Mouse (Mus musculus): ENCODE measurements around the gene Rpn2. TPM values are rescaled to one million over a fixed set of nuclear protein-coding genes. Genes with fewer than 3 reads are reported as not detected.

Gene Rpn2
- polyA plus RNA-seq, 1 experiment from 2014 or later = 302 TPM

DNA sequence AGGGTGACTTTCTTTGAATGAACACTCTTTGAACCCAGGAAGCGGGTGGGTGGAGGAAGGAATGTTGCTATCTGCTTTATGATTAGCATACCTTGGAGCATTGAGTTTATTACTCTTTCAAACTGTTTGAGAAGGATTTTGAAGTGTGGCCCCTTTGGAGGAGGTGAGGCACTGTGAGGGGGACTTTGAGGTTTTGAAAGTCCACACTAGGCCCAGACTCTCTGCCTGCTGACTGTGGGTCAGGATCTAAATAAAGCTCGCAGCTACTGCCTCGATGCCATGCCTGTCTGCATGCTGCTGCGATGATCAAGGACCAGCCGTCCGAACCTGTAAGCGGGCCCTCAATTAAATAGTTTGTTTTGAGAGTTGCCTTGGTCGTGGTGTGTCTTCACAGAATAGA is 96.2 kb downstream of the Rpn2 start:
- no peak for DNase-seq (ENCODE audit: low spot score)
- Histone ChIP-seq H3K4me3 (ENCODE audit: low read depth, low read length) (no peak overlapping the region), H3K9ac (ENCODE audit: low read depth, low read length) (no peak overlapping the region), H3K9me3 (ENCODE audit: control insufficient read depth, low read length) (no peaks in the 10 kb centered on the region), H3K27ac (ENCODE audit: low read depth, low read length) (no peak overlapping the region), H3K4me1 (replicated peaks; ENCODE audit: control insufficient read depth, insufficient read depth, low read length) (peaks cover 2% of the 10 kb centered on the region; the same call in 1 of the 2 replicates), H3K4me2 (no peak overlapping the region), H3K27me3 (replicated peaks; ENCODE audit: control insufficient read depth, insufficient read depth, low read length) (no peaks in the 10 kb centered on the region), H3K36me3 (ENCODE audit: control insufficient read depth, insufficient read depth, low read length) (0 out of 2 replicates have a peak, but pooled peaks cover 4% of the 10 kb centered on the region)
- ATAC-seq (replicated peaks; ENCODE audit: low FRiP score) = no peak
- 76% methylated on average over 8 of the region's 8 CpGs for WGBS

Other genes with a start within 250 kb of the Rpn2 start
- 4.0 and 5.3 TPM in 2 replicates for gene Soga1, start 199.8 kb upstream of the Rpn2 start, polyA plus RNA-seq (2014; fragmentation: Nextera tagmentation; extraction: Ambion mirVana)
- gene Tldc2, start 192.0 kb upstream of the Rpn2 start, polyA plus RNA-seq (2014; fragmentation: Nextera tagmentation; extraction: Ambion mirVana) = not detected in 2 replicates
- gene Samhd1, start 143.8 kb upstream of the Rpn2 start, polyA plus RNA-seq (2014; fragmentation: Nextera tagmentation; extraction: Ambion mirVana) = 33.1 and 33.2 TPM in 2 replicates
- gene Rbl1, start 74.5 kb upstream of the Rpn2 start, polyA plus RNA-seq (2014; fragmentation: Nextera tagmentation; extraction: Ambion mirVana) = 29.2 and 33.7 TPM in 2 replicates
- gene Mroh8, start 532 bp downstream of the Rpn2 start, polyA plus RNA-seq (2014; fragmentation: Nextera tagmentation; extraction: Ambion mirVana) = 0.29 and 0.57 TPM in 2 replicates
- not detected in 2 replicates for gene Ghrh, start 68.5 kb downstream of the Rpn2 start, polyA plus RNA-seq (2014; fragmentation: Nextera tagmentation; extraction: Ambion mirVana)
- 21.2 and 23.0 TPM in 2 replicates for gene Manbal, start 88.6 kb downstream of the Rpn2 start, polyA plus RNA-seq (2014; fragmentation: Nextera tagmentation; extraction: Ambion mirVana)
- 4.4 and 4.8 TPM in 2 replicates for gene Src, start 139.4 kb downstream of the Rpn2 start, polyA plus RNA-seq (2014; fragmentation: Nextera tagmentation; extraction: Ambion mirVana)